Mouse (Mus musculus) bone marrow, adult 2 months (tissue): ENCODE data around the gene Dpyd. TPM values are rescaled to one million over a fixed set of nuclear protein-coding genes. Genes with fewer than 3 reads are reported as not detected.

Experiments used
- H3K27ac ChIP-seq: fragments of 200-500 bp; 2 replicates; pipeline ENCODE4 v1.5.1; 2012; ENCODE audit warnings: low read depth, mild to moderate bottlenecking, control low read depth, inconsistent platforms, low read length; ENCODE audit not compliant: control insufficient read depth, poor library complexity, insufficient read depth
- H3K4me1 ChIP-seq: fragments of 200-500 bp; 2 replicates; pipeline ENCODE4 v1.6.1; 2011; ENCODE audit warnings: low read length; ENCODE audit not compliant: control insufficient read depth, insufficient read depth
- H3K4me3 ChIP-seq: fragments of 200-500 bp; replicated peaks from 2 replicates; pipeline ENCODE3; 2011; ENCODE audit warnings: mild to moderate bottlenecking, low read depth, low read length, control low read depth; ENCODE audit not compliant: control insufficient read depth
- CTCF ChIP-seq: fragments of 200-500 bp; IDR thresholded peaks from 2 replicates; pipeline ENCODE4 v1.5.1; 2011; ENCODE audit warnings: low read length, control low read depth; ENCODE audit not compliant: control insufficient read depth, insufficient read depth
- POLR2A ChIP-seq: fragments of 200-500 bp; IDR thresholded peaks from 2 replicates; pipeline ENCODE4 v1.6.1; 2011; ENCODE audit warnings: low read depth, mild to moderate bottlenecking, control low read depth, low read length, borderline replicate concordance; ENCODE audit not compliant: control insufficient read depth
- WGBS: fragments of 180-500 bp; shearing (Covaris S2); methylation state at CpG from one replicate; pipeline ENCODE4 v1.1.7; 2018; 5-methylcytosine and 5-hydroxymethylcytosine counted together
- polyA plus RNA-seq: library from polyadenylated mRNA; stranded (reverse); fragments of >200 nt; gene quantifications from 2 replicates; pipeline ENCODE4 v1.2.4, GENCODE M21; 2011; ENCODE audit warnings: low replicate concordance; ENCODE audit not compliant: missing spikeins, insufficient read depth, insufficient read length

Dpyd gene
- polyA plus RNA-seq, 1 experiment = 1.5 TPM

GRCm38 (mm10) chr3:118850613-118851527 lies 288.9 kb downstream of the Dpyd start:
- TF ChIP-seq CTCF (no peak), POLR2A (no peak)

GRCm38 (mm10) chr3:118852711-118853110 lies 290.8 kb downstream of the Dpyd start:
- no peak overlapping the region for H3K27ac ChIP-seq
- TF ChIP-seq CTCF (no peak), POLR2A (no peak)

More at GRCm38 (mm10) chr3:118850613-118851527, 288.9 kb downstream of the Dpyd start:
- Histone ChIP-seq H3K4me1 (no peaks in the 10 kb centered on the region), H3K27ac (no peak overlapping the region), H3K4me3 (no peak overlapping the region)
- 57% methylated on average over 4 of the region's 4 CpGs for WGBS

GRCm38 (mm10) chr3:118855411-118855810 lies 293.5 kb downstream of the Dpyd start:
- 68% methylated on average over 7 of the region's 7 CpGs for WGBS
- H3K4me1 ChIP-seq = no peaks in the 10 kb centered on the region
- no peak overlapping the region for H3K27ac ChIP-seq
- TF ChIP-seq POLR2A (no peak), CTCF (no peak)
- H3K4me3 ChIP-seq = no peak overlapping the region

More at GRCm38 (mm10) chr3:118852711-118853110, 290.8 kb downstream of the Dpyd start:
- WGBS = 77% methylated on average over 5 of the region's 5 CpGs
- H3K4me3 ChIP-seq = no peak overlapping the region
- no peaks in the 10 kb centered on the region for H3K4me1 ChIP-seq

GRCm38 (mm10) chr3:118869113-118870107 lies 307.5 kb downstream of the Dpyd start:
- TF ChIP-seq CTCF (no peak), POLR2A (no peak)
- WGBS = 64% methylated on average over 10 of the region's 10 CpGs
- H3K4me3 ChIP-seq = no peak overlapping the region
- H3K4me1 ChIP-seq = no peaks in the 10 kb centered on the region
- no peak overlapping the region for H3K27ac ChIP-seq

- TF ChIP-seq CTCF (no peak), POLR2A (no peak)
- 81% methylated on average over 2 of the region's 2 CpGs for WGBS
- no peaks in the 10 kb centered on the region for H3K4me1 ChIP-seq
- no peak overlapping the region for H3K27ac ChIP-seq
- H3K4me3 ChIP-seq = no peak overlapping the region
Measured at GRCm38 (mm10) chr3:118875871-118876270, 313.9 kb downstream of the Dpyd start.

- TF ChIP-seq POLR2A = no peak
- TF ChIP-seq CTCF = no peak
- 87% methylated on average over 11 of the region's 11 CpGs for WGBS
Measured at GRCm38 (mm10) chr3:118899036-118899435, 337.1 kb downstream of the Dpyd start.

GRCm38 (mm10) chr3:118991312-118991711 lies 429.4 kb downstream of the Dpyd start:
- TF ChIP-seq POLR2A = no peak
- TF ChIP-seq CTCF = no peak
- 76% methylated on average over 2 of the region's 2 CpGs for WGBS
- Histone ChIP-seq H3K27ac (no peak overlapping the region), H3K4me3 (no peak overlapping the region), H3K4me1 (no peaks in the 10 kb centered on the region)

More at GRCm38 (mm10) chr3:118899036-118899435, 337.1 kb downstream of the Dpyd start:
- Histone ChIP-seq H3K27ac (no peak overlapping the region), H3K4me3 (no peak overlapping the region), H3K4me1 (no peaks in the 10 kb centered on the region)

GRCm38 (mm10) chr3:118991793-118992192 lies 429.9 kb downstream of the Dpyd start:
- no peak overlapping the region for H3K27ac ChIP-seq
- H3K4me1 ChIP-seq = no peaks in the 10 kb centered on the region
- WGBS = 73% methylated on average over 4 of the region's 4 CpGs
- no peak overlapping the region for H3K4me3 ChIP-seq
- TF ChIP-seq CTCF = no peak
- no peak for TF ChIP-seq POLR2A
